Mouse (Mus musculus) liver, embryonic 15.5 days (tissue): Measurements from ENCODE around the gene Klc1. TPM values are rescaled to one million over a fixed set of nuclear protein-coding genes. Genes with fewer than 3 reads are reported as not detected.

Source experiments
- ATAC-seq: fragments of 200-750 bp; cut with Nextera tagmentation; 2 replicates; pipeline ENCODE4 v1.8.0; 2017; ENCODE audit warnings: moderate number of reproducible peaks, mild to moderate bottlenecking, moderate library complexity; ENCODE audit not compliant: insufficient read depth
- H3K27ac ChIP-seq: fragments of 300-500 bp; sonication (generic); replicated peaks from 2 replicates; pipeline ENCODE4 v1.5.1; 2015; ENCODE audit warnings: mild to moderate bottlenecking, inconsistent platforms
- H3K27me3 ChIP-seq: fragments of 300-500 bp; sonication (generic); 2 replicates; pipeline ENCODE4 v1.6.1; 2015; ENCODE audit warnings: mild to moderate bottlenecking, inconsistent platforms
- H3K36me3 ChIP-seq: fragments of 300-500 bp; sonication (generic); replicated peaks from 2 replicates; pipeline ENCODE4 v1.6.1; 2015; ENCODE audit warnings: moderate library complexity, mild to moderate bottlenecking, inconsistent platforms
- H3K4me1 ChIP-seq: fragments of 300-500 bp; sonication (generic); replicated peaks from 2 replicates; pipeline ENCODE4 v1.6.1; 2015; ENCODE audit warnings: inconsistent platforms
- H3K4me2 ChIP-seq: fragments of 300-500 bp; sonication (generic); 2 replicates; pipeline ENCODE4 v1.6.1; 2015; ENCODE audit warnings: moderate library complexity, mild to moderate bottlenecking, inconsistent platforms
- H3K4me3 ChIP-seq: fragments of 300-500 bp; sonication (generic); replicated peaks from 2 replicates; pipeline ENCODE4 v1.5.1; 2015; ENCODE audit warnings: mild to moderate bottlenecking, inconsistent platforms
- H3K9ac ChIP-seq: fragments of 300-500 bp; sonication (generic); 2 replicates; pipeline ENCODE4 v1.6.1; 2015; ENCODE audit warnings: moderate library complexity, mild to moderate bottlenecking, inconsistent platforms
- H3K9me3 ChIP-seq: fragments of 300-500 bp; sonication (generic); replicated peaks from 2 replicates; pipeline ENCODE4 v1.6.1; 2016; ENCODE audit warnings: inconsistent platforms
- WGBS: fragments of 180-500 bp; shearing (Covaris S2); methylation state at CpG from one replicate; pipeline ENCODE4 v1.1.7; 2015; ENCODE audit warnings: mixed read lengths; ENCODE audit not compliant: insufficient replicate concordance; 5-methylcytosine and 5-hydroxymethylcytosine counted together
- polyA plus RNA-seq: library from polyadenylated mRNA; unstranded; fragments of >200 nt; fragmentation: Nextera tagmentation; extraction: Ambion mirVana; gene quantifications from 2 replicates; pipeline ENCODE4 v1.2.1, GENCODE M21; 2015

Gene Klc1
- polyA plus RNA-seq, 1 experiment from 2014 or later: 18.3 TPM

DNA sequence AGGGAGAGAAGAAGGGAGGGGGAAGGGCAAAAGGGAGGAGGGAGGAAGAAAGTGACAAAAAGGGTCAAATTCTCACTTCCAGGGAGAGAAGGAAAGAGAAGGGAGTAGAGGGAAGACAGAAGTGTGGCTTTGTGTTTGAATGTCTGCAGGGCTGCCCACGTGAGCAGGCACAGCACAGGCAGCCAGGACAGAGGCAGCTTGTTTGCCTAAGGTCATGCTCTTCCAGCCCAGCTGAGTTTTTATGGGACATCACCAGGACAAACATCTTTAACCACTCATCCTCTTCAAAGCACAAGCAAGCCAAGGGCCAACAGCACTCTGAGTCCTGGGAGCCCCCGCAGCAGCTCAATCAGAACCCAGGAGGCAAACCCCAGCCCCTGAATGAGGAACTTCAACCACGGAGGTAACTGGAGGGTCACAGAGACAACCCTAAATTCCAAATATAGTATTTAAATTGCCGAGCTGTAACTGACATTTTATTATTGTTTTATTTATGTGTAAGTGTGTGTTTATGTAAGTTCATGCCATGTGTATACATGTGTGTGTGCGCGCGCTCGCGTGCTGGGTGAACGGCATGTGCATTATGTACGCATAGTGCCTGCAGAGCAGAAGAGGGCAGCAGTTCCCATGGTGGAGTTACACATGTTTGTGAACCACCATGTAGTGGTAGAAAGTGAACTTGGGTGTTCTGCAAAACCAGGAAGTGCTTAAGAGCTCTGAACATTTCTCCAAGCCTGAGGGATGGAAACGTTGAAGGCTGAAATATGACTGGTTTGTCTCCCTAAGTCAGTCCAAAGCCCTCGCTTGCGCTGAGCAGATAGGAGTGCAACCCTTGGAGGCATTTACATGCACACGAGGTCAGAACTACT, 84.2 kb downstream of the Klc1 start:
- peak overlapping the region; percentile 19 for H3K27ac ChIP-seq
- no peak for ATAC-seq
- H3K4me1 ChIP-seq: peaks cover 18% of the 10 kb centered on the region
- no peaks in the 10 kb centered on the region for H3K9me3 ChIP-seq
- no peak overlapping the region for H3K4me2 ChIP-seq
- peaks cover 14% of the 10 kb centered on the region for H3K36me3 ChIP-seq
- H3K4me3 ChIP-seq: no peak overlapping the region
- H3K27me3 ChIP-seq: no peaks in the 10 kb centered on the region
- H3K9ac ChIP-seq: no peak overlapping the region
- 71% methylated on average over 15 of the region's 15 CpGs for WGBS

DNA sequence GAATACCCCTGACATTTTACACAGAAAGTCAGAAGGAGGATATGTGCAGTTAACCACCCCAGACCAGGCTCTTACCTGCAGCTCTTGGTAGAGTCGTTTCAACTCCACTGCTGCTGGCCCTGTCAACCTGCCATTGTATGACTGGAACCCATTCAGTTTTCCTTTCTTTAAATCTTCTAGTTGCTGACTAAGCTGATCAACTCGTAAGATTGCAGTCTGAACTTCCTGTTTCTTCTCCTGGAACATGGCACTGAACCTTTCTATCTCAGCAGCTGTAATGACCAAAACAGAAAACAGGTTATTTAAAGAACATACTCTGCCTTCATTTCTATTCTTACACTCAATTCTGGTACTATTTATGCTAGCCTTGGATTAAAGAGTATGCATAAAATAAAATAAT, 84.8 kb downstream of the Klc1 start:
- no peak overlapping the region for H3K4me3 ChIP-seq
- H3K36me3 ChIP-seq: peaks cover 12% of the 10 kb centered on the region
- no peak for ATAC-seq
- no peaks in the 10 kb centered on the region for H3K9me3 ChIP-seq
- no peak overlapping the region for H3K4me2 ChIP-seq
- H3K27me3 ChIP-seq: no peaks in the 10 kb centered on the region
- peaks cover 18% of the 10 kb centered on the region for H3K4me1 ChIP-seq
- WGBS: 19% methylated on average over 2 of the region's 2 CpGs
- no peak overlapping the region; the same call in 1 of the 2 replicates for H3K27ac ChIP-seq
- no peak overlapping the region for H3K9ac ChIP-seq

- no peak for ATAC-seq
- Histone ChIP-seq H3K9ac (no peak overlapping the region), H3K36me3 (no peaks in the 10 kb centered on the region; the same call in 1 of the 2 replicates), H3K27ac (no peak overlapping the region), H3K27me3 (no peaks in the 10 kb centered on the region), H3K4me2 (no peak overlapping the region), H3K4me3 (no peak overlapping the region), H3K4me1 (peaks cover 18% of the 10 kb centered on the region), H3K9me3 (no peaks in the 10 kb centered on the region)
- 75% methylated on average over 4 of the region's 4 CpGs for WGBS
Observed at GRCm38 (mm10) chr12:111845953-111846352, 87.3 kb downstream of the Klc1 start.

DNA sequence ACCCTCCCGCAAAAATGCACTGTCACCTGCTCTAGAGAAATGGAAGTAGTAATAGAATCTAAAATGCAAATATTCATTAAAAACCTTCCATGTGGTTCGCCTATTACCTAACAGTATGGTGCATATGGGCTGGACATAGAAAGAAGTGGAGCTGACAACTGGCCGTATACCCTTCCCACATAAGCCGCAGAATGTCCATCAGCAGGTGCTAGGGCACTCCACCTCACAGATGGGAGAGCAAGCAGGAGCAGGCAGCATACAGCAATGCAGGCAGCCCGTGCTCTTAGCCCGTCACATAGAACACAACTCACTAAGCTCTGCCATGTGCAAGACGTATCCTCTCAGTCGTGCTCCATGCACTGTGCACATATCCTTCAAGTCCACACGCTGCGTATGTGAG, 88.2 kb downstream of the Klc1 start:
- no peak overlapping the region for H3K4me3 ChIP-seq
- no peak overlapping the region for H3K4me2 ChIP-seq
- no peak for ATAC-seq
- H3K27ac ChIP-seq: no peak overlapping the region
- H3K9ac ChIP-seq: no peak overlapping the region
- 79% methylated on average over 10 of the region's 10 CpGs for WGBS
- H3K4me1 ChIP-seq: peaks cover 18% of the 10 kb centered on the region
- no peaks in the 10 kb centered on the region for H3K36me3 ChIP-seq
- H3K27me3 ChIP-seq: no peaks in the 10 kb centered on the region
- H3K9me3 ChIP-seq: no peaks in the 10 kb centered on the region

DNA sequence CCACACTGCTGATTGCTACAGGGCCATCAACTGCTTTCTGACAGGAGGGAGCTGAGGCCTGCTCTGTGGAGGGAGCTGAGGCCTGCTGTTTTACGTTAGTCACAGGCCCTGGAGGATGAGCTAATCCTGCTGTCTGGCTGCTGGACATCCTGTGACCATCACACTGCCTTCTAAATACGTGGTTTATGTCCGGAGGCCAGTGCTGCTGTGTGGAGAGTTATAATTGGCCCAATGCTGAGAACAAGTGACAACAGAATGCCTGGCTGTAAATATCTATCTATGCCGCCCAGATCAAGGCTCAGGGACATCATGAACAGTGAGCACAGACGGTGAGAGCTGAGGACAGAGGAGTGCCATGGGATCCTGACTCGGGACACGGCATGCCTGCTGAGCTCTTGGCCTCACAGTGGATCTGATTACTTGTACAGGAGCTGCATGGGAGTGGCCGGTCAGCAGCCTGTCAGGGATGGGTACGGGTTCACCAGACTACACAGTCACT, 89.7 kb downstream of the Klc1 start:
- no peak overlapping the region for H3K9ac ChIP-seq
- WGBS: 77% methylated on average over 9 of the region's 9 CpGs
- H3K36me3 ChIP-seq: no peaks in the 10 kb centered on the region
- no peak overlapping the region for H3K4me3 ChIP-seq
- no peak overlapping the region for H3K27ac ChIP-seq
- no peaks in the 10 kb centered on the region for H3K9me3 ChIP-seq
- peaks cover 7% of the 10 kb centered on the region for H3K4me1 ChIP-seq
- H3K27me3 ChIP-seq: no peaks in the 10 kb centered on the region
- H3K4me2 ChIP-seq: no peak overlapping the region
- no peak for ATAC-seq

GRCm38 (mm10) chr12:111851235-111851634, 92.6 kb downstream of the Klc1 start:
- ATAC-seq: no peak
- Histone ChIP-seq H3K9me3 (no peaks in the 10 kb centered on the region), H3K4me2 (no peak overlapping the region), H3K27me3 (no peaks in the 10 kb centered on the region), H3K27ac (no peak overlapping the region), H3K4me1 (peaks cover 5% of the 10 kb centered on the region; the same call in 1 of the 2 replicates), H3K36me3 (no peaks in the 10 kb centered on the region), H3K9ac (no peak overlapping the region), H3K4me3 (no peak overlapping the region)
- 65% methylated on average over 2 of the region's 2 CpGs for WGBS

- Histone ChIP-seq H3K4me2 (no peak overlapping the region), H3K9ac (no peak overlapping the region), H3K4me1 (peaks cover 3% of the 10 kb centered on the region; the same call in 1 of the 2 replicates), H3K36me3 (no peaks in the 10 kb centered on the region), H3K27me3 (no peaks in the 10 kb centered on the region), H3K4me3 (no peak overlapping the region), H3K27ac (no peak overlapping the region), H3K9me3 (no peaks in the 10 kb centered on the region)
- WGBS: 73% methylated on average over 5 of the region's 5 CpGs
- no peak for ATAC-seq
Observed at GRCm38 (mm10) chr12:111851745-111852144, 93.1 kb downstream of the Klc1 start.

- Histone ChIP-seq H3K4me3 (no peak overlapping the region), H3K4me1 (no peaks in the 10 kb centered on the region), H3K4me2 (no peak overlapping the region), H3K9me3 (no peaks in the 10 kb centered on the region), H3K27ac (no peak overlapping the region), H3K9ac (no peak overlapping the region), H3K36me3 (no peaks in the 10 kb centered on the region), H3K27me3 (no peaks in the 10 kb centered on the region)
- no peak for ATAC-seq
- WGBS: 67% methylated on average over 10 of the region's 10 CpGs
Observed at GRCm38 (mm10) chr12:111853011-111853436, 94.4 kb downstream of the Klc1 start.

GRCm38 (mm10) chr12:111853546-111853945, 94.9 kb downstream of the Klc1 start:
- no peaks in the 10 kb centered on the region for H3K9me3 ChIP-seq
- 65% methylated on average over 4 of the region's 4 CpGs for WGBS
- no peaks in the 10 kb centered on the region for H3K36me3 ChIP-seq
- H3K27ac ChIP-seq: no peak overlapping the region
- H3K4me3 ChIP-seq: no peak overlapping the region
- no peaks in the 10 kb centered on the region for H3K27me3 ChIP-seq
- H3K4me1 ChIP-seq: no peaks in the 10 kb centered on the region
- no peak overlapping the region for H3K9ac ChIP-seq
- H3K4me2 ChIP-seq: no peak overlapping the region
- ATAC-seq: no peak

- no peaks in the 10 kb centered on the region for H3K9me3 ChIP-seq
- no peaks in the 10 kb centered on the region for H3K4me1 ChIP-seq
- H3K4me3 ChIP-seq: no peak overlapping the region
- no peak overlapping the region for H3K27ac ChIP-seq
- no peak for ATAC-seq
- no peak overlapping the region for H3K4me2 ChIP-seq
- H3K27me3 ChIP-seq: no peaks in the 10 kb centered on the region
- 77% methylated on average over 2 of the region's 2 CpGs for WGBS
- H3K9ac ChIP-seq: no peak overlapping the region
- H3K36me3 ChIP-seq: no peaks in the 10 kb centered on the region
Observed at GRCm38 (mm10) chr12:111855448-111855847, 96.8 kb downstream of the Klc1 start.
